Mouse (Mus musculus) ES-E14 (cell line): ENCODE measurements around the gene Rnf217.

ENCODE experiments used
- CHD2 ChIP-seq: IDR thresholded peaks from 2 replicates; pipeline ENCODE4 v1.6.1; 2014; ENCODE audit warnings: mild to moderate bottlenecking, low read depth, low read length, inconsistent platforms
- HCFC1 ChIP-seq: IDR thresholded peaks from 2 replicates; pipeline ENCODE4 v1.6.1; 2012; ENCODE audit warnings: low read length, inconsistent platforms, borderline replicate concordance; ENCODE audit not compliant: insufficient read depth
- MAFK ChIP-seq: IDR thresholded peaks from 2 replicates; pipeline ENCODE4 v1.6.1; 2014; ENCODE audit warnings: mild to moderate bottlenecking, low read depth, low read length, inconsistent platforms; ENCODE audit not compliant: insufficient read depth
- ZC3H11A ChIP-seq: IDR thresholded peaks from 2 replicates; pipeline ENCODE4 v1.6.1; 2012; ENCODE audit warnings: low read depth, mild to moderate bottlenecking, inconsistent platforms, low read length, borderline replicate concordance
- ZNF384 ChIP-seq: IDR thresholded peaks from 2 replicates; pipeline ENCODE4 v1.6.1; 2012; ENCODE audit warnings: low read depth, low read length, inconsistent platforms

DNA sequence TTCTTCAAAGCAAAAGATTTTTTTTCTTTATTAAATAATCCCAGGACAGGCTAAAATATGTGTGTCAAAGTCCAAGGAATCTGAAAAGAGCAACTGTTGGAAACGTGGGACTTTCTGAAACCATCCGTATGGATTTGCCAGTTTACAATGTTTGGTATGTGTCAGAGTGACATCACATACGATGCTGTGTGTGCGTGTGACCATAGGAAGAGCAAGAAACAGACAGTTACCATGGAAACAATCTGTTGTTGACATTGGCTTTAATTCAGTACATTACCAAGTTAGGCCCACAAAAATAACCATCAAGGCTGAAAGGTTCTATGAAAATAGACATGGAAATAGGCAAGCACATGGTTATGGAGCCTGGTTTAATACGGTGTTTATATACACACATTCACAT, 107.3 kb downstream of the Rnf217 start:
- TF ChIP-seq MAFK: no peak
- TF ChIP-seq HCFC1: no peak
- TF ChIP-seq CHD2: no peak
- TF ChIP-seq ZC3H11A: no peak
- no peak for TF ChIP-seq ZNF384
